Mouse (Mus musculus): ENCODE measurements around the gene Dgkg. TPM values are rescaled to one million over a fixed set of nuclear protein-coding genes. Genes with fewer than 3 reads are reported as not detected.

Gene Dgkg
- polyA plus RNA-seq, 1 experiment = 0.40 TPM

GRCm38 (mm10) chr16:22545016-22545561, 111.9 kb downstream of the Dgkg start:
- no peak for TF ChIP-seq POLR2A (IDR thresholded peaks at IDR 0.05; ENCODE audit: low read depth, low read length)
- no peak for TF ChIP-seq CTCF (IDR thresholded peaks at IDR 0.05; ENCODE audit: extremely low read depth, insufficient read depth, insufficient read length, insufficient replicate concordance)
- Histone ChIP-seq H3K27ac (ENCODE audit: insufficient read depth, low read length) (peak overlapping the region; percentile 58), H3K36me3 (ENCODE audit: control insufficient read depth, insufficient read depth, low read length) (no peaks in the 10 kb centered on the region), H3K4me1 (ENCODE audit: control insufficient read depth, insufficient read depth, insufficient read length) (peaks cover 21% of the 10 kb centered on the region; the same call in 1 of the 2 replicates), H3K4me3 (ENCODE audit: extremely low read depth, insufficient read depth, insufficient read length) (no peak overlapping the region), H3K27me3 (ENCODE audit: control insufficient read depth, insufficient read depth, low read length) (no peaks in the 10 kb centered on the region)
- DNase-seq (ENCODE audit: low read depth in 1 of 2, low spot score in 2 of 2) = peak in 1 of 2 experiments; percentile 31
- 4% methylated on average over 3 of the region's 3 CpGs for WGBS

GRCm38 (mm10) chr16:22542691-22543141, 114.3 kb downstream of the Dgkg start:
- Histone ChIP-seq H3K27ac (ENCODE audit: insufficient read depth, low read length) (no peak overlapping the region), H3K27me3 (ENCODE audit: control insufficient read depth, insufficient read depth, low read length) (no peaks in the 10 kb centered on the region), H3K4me3 (ENCODE audit: extremely low read depth, insufficient read depth, insufficient read length) (no peak overlapping the region), H3K36me3 (ENCODE audit: control insufficient read depth, insufficient read depth, low read length) (no peaks in the 10 kb centered on the region), H3K4me1 (ENCODE audit: control insufficient read depth, insufficient read depth, insufficient read length) (peaks cover 18% of the 10 kb centered on the region; the same call in 1 of the 2 replicates)
- no peak for TF ChIP-seq CTCF (IDR thresholded peaks at IDR 0.05; ENCODE audit: extremely low read depth, insufficient read depth, insufficient read length, insufficient replicate concordance)
- no peak for TF ChIP-seq POLR2A (IDR thresholded peaks at IDR 0.05; ENCODE audit: low read depth, low read length)
- no peak for DNase-seq (ENCODE audit: low read depth in 1 of 2, low spot score in 2 of 2)
- WGBS = 80% methylated on average over 6 of the region's 6 CpGs

- 56% methylated on average over 6 of the region's 6 CpGs for WGBS
These were observed 117.7 kb downstream of the Dgkg start for GRCm38 (mm10) chr16:22539275-22539674.

GRCm38 (mm10) chr16:22536581-22537160, 120.3 kb downstream of the Dgkg start:
- no peak for TF ChIP-seq POLR2A (IDR thresholded peaks at IDR 0.05; ENCODE audit: low read depth, low read length)
- TF ChIP-seq CTCF (IDR thresholded peaks at IDR 0.05; ENCODE audit: extremely low read depth, insufficient read depth, insufficient read length, insufficient replicate concordance) = no peak
- Histone ChIP-seq H3K27me3 (ENCODE audit: control insufficient read depth, insufficient read depth, low read length) (no peaks in the 10 kb centered on the region), H3K4me3 (ENCODE audit: extremely low read depth, insufficient read depth, insufficient read length) (no peak overlapping the region), H3K27ac (ENCODE audit: insufficient read depth, low read length) (no peak overlapping the region), H3K4me1 (ENCODE audit: control insufficient read depth, insufficient read depth, insufficient read length) (no peaks in the 10 kb centered on the region), H3K36me3 (ENCODE audit: control insufficient read depth, insufficient read depth, low read length) (no peaks in the 10 kb centered on the region)
- 89% methylated on average over 8 of the region's 8 CpGs for WGBS
- DNase-seq (ENCODE audit: low read depth in 1 of 2, low spot score in 2 of 2) = no peak

More at GRCm38 (mm10) chr16:22539275-22539674, 117.7 kb downstream of the Dgkg start:
- H3K27ac ChIP-seq (ENCODE audit: insufficient read depth, low read length) = no peak overlapping the region
- H3K36me3 ChIP-seq (ENCODE audit: control insufficient read depth, insufficient read depth, low read length) = no peaks in the 10 kb centered on the region
- no peak for TF ChIP-seq POLR2A (IDR thresholded peaks at IDR 0.05; ENCODE audit: low read depth, low read length)
- TF ChIP-seq CTCF (IDR thresholded peaks at IDR 0.05; ENCODE audit: extremely low read depth, insufficient read depth, insufficient read length, insufficient replicate concordance) = no peak
- no peak overlapping the region for H3K4me3 ChIP-seq (ENCODE audit: extremely low read depth, insufficient read depth, insufficient read length)
- DNase-seq (ENCODE audit: low read depth in 1 of 2, low spot score in 2 of 2) = no peak
- H3K4me1 ChIP-seq (ENCODE audit: control insufficient read depth, insufficient read depth, insufficient read length) = no peaks in the 10 kb centered on the region
- no peaks in the 10 kb centered on the region for H3K27me3 ChIP-seq (ENCODE audit: control insufficient read depth, insufficient read depth, low read length)

- TF ChIP-seq POLR2A (IDR thresholded peaks at IDR 0.05; ENCODE audit: low read depth, low read length) (no peak), CTCF (IDR thresholded peaks at IDR 0.05; ENCODE audit: extremely low read depth, insufficient read depth, insufficient read length, insufficient replicate concordance) (no peak)
- H3K4me3 ChIP-seq (ENCODE audit: extremely low read depth, insufficient read depth, insufficient read length) = no peak overlapping the region
- DNase-seq (ENCODE audit: low read depth in 1 of 2, low spot score in 2 of 2) = no peak
- H3K27ac ChIP-seq (ENCODE audit: insufficient read depth, low read length) = no peak overlapping the region
- H3K27me3 ChIP-seq (ENCODE audit: control insufficient read depth, insufficient read depth, low read length) = no peaks in the 10 kb centered on the region
- no peaks in the 10 kb centered on the region for H3K4me1 ChIP-seq (ENCODE audit: control insufficient read depth, insufficient read depth, insufficient read length)
- no peaks in the 10 kb centered on the region for H3K36me3 ChIP-seq (ENCODE audit: control insufficient read depth, insufficient read depth, low read length)
- WGBS = 62% methylated on average over 3 of the region's 3 CpGs
These were observed 123.9 kb downstream of the Dgkg start for GRCm38 (mm10) chr16:22533087-22533486.

- Histone ChIP-seq H3K27me3 (ENCODE audit: control insufficient read depth, insufficient read depth, low read length) (no peaks in the 10 kb centered on the region), H3K4me1 (ENCODE audit: control insufficient read depth, insufficient read depth, insufficient read length) (no peaks in the 10 kb centered on the region), H3K27ac (ENCODE audit: insufficient read depth, low read length) (no peak overlapping the region), H3K36me3 (ENCODE audit: control insufficient read depth, insufficient read depth, low read length) (no peaks in the 10 kb centered on the region), H3K4me3 (ENCODE audit: extremely low read depth, insufficient read depth, insufficient read length) (no peak overlapping the region)
- 88% methylated on average over 6 of the region's 6 CpGs for WGBS
- DNase-seq (ENCODE audit: low read depth in 1 of 2, low spot score in 2 of 2) = no peak
- TF ChIP-seq CTCF (IDR thresholded peaks at IDR 0.05; ENCODE audit: extremely low read depth, insufficient read depth, insufficient read length, insufficient replicate concordance) = no peak
- no peak for TF ChIP-seq POLR2A (IDR thresholded peaks at IDR 0.05; ENCODE audit: low read depth, low read length)
These were observed 125.2 kb downstream of the Dgkg start for GRCm38 (mm10) chr16:22531834-22532233.

GRCm38 (mm10) chr16:22531041-22531440, 126.0 kb downstream of the Dgkg start:
- no peak for TF ChIP-seq POLR2A (IDR thresholded peaks at IDR 0.05; ENCODE audit: low read depth, low read length)
- no peak for TF ChIP-seq CTCF (IDR thresholded peaks at IDR 0.05; ENCODE audit: extremely low read depth, insufficient read depth, insufficient read length, insufficient replicate concordance)
- Histone ChIP-seq H3K27ac (ENCODE audit: insufficient read depth, low read length) (no peak overlapping the region), H3K4me3 (ENCODE audit: extremely low read depth, insufficient read depth, insufficient read length) (no peak overlapping the region), H3K36me3 (ENCODE audit: control insufficient read depth, insufficient read depth, low read length) (no peaks in the 10 kb centered on the region), H3K27me3 (ENCODE audit: control insufficient read depth, insufficient read depth, low read length) (no peaks in the 10 kb centered on the region), H3K4me1 (ENCODE audit: control insufficient read depth, insufficient read depth, insufficient read length) (peaks cover 3% of the 10 kb centered on the region; the same call in 1 of the 2 replicates)
- DNase-seq (ENCODE audit: low read depth in 1 of 2, low spot score in 2 of 2) = no peak
- whole genome bisulfite sequencing = 89% methylated on average over 9 of the region's 9 CpGs

Data from spleen, adult 2 months (tissue).